Mouse (Mus musculus) lung, postnatal 36 days (tissue): Measurements from ENCODE around the gene Ttyh1.

Experiments used
- DNase-seq: peaks from one replicate; pipeline ENCODE4 v3.0.0; 2022; ENCODE audit warnings: mixed read lengths

Ttyh1 gene

DNA sequence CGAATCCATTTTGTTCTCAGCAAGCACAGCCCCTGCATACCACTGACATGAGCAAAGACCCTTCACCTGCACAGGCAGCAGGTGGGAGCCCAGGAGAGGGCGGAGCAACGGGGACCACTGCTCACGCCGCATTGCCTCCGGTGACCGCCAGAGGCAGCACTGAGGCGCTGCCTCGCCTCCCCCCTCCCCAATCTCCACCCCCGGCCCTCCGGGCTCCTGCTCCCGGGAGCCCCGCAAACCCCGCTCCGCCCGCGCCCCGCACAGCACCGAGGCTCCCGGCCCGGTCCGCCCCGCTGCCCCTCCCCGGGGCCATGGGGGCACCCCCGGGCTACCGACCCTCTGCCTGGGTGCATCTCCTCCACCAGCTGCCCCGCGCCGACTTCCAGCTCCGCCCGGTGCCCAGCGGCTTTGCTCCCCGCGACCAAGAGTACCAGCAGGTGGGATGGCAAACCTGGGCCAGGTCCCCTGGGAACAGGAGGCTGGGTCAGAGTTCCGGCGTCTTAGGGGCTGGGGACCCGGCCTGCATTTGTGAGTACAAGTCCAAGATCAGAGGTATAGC, at the start of gene Ttyh1:
Gene Ttyh1, plus strand, starts transcription at position 65 of the 559 bp plus-strand sequence.
- no peak for DNase-seq

DNA sequence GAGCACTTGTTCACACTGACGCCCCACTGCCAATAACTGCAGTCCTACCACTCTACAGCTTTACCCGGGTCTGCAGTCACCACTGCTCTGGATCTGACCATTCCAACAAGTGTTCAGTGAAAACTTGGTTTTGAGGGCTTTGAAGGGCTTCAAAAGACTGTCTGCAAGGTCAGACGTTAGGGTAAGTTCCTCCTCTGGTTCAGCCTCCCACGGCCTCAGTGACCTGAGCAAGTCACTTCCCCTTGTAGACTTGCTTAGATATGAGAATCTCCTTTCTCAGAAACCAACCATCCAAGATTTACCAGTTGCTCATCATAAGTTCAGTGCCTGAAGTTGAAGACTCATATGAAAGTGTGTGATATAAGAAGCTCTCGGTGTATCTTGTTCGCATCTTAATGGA, 48.1 kb upstream of the Ttyh1 start:
- peak; percentile 42 for DNase-seq

DNA sequence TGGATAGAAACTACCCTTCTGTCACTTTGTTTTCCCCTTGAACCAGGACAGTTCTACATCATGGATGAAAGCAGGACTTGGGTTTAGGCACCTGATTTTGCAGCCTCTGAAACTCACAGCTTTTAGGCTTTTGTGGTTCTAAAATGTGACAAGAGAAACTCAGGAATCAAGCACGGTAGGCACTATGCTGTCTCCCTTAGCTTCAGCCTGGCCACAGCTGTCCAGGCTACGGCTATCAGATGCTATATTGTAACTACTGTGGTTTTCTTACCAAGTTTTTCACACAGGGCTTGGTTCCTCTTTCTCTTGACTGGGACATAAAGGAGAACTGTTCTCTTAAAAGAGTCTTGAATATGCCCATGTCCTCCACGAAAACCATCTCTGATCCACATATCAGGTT, 46.1 kb upstream of the Ttyh1 start:
- peak; percentile 34 for DNase-seq

- no peak for DNase-seq
These were observed 39.7 kb upstream of the Ttyh1 start for GRCm38 (mm10) chr7:4079511-4079910.

DNA sequence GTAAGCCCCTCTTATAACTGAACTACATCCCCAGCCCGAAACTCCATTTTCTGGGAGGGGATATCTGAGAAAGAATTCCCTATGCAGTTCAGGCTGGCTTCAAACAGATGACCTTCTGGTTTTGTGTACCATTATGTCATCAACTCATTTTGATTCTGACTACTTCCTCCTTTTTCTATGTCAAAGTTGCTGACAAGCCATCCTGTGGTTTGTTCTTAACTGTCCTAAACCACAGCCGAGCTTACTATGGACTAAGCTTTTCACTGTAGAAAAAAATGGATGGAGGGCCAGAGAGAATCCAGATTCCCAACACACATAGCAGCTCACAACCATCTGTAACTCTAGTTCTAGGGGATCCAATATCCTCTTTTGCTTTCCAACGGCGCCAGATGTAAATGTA, 38.7 kb upstream of the Ttyh1 start:
- peak; percentile 53 for DNase-seq

- DNase-seq: no peak
These were observed 37.5 kb upstream of the Ttyh1 start for GRCm38 (mm10) chr7:4081706-4082105.

DNA sequence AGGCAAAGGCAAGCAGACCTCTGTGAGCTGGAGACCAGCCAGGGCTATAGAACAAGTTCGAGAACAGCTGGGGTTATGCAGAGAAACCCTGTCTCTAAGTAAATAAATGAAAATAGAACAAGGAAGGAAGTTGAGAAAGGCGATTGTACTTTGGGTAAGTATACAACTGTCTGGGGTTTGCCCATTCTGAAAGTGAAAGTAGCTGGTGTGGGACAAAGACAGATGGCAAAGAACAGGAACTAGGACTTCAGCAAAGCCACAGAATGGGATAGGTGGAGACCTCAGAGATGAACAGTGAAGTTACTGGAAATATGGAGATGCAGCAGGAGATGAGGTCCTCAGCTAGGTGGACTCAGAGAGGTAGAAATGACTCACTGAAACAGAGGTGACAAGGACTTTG, 36.4 kb upstream of the Ttyh1 start:
- DNase-seq: peak; percentile 74

DNA sequence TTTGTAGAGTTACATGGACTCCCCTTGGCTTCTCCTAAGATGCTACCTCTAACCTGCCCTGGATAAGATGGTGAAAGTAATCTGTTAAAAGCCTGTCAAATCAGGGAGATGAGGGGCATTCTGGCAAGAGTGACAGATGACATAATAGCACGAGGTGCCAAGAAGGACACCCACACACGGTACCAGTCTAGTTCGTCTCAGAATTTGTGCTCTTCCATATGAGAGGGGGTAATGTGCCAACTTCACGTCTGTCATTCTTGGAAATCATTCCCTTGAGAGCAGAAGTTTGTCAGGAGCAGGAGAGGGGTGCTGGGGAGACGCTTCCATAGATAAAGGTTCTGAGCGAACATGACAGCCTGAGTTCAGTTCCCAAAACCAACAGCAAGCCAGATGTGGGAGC, 35.0 kb upstream of the Ttyh1 start:
- no peak for DNase-seq

DNA sequence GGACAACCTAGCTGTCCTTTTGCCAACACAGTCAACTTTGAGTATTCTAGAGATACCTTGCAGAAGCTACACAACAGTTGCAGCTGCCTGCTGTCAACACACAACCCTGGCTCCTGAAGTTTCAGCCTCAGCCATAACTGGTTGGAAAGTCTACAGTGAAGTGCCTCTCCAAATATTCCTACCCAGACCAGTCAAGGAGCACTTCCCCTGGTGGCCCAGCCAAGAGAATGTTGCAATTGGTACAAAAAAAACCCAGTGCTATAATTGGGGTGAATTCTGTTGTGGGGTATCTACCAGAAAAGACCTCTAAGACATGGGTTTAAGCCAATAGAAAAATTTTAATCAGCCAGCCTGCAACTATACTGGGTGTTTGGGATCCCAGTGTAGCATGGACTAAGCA, 33.6 kb upstream of the Ttyh1 start:
- peak; percentile 35 for DNase-seq

DNA sequence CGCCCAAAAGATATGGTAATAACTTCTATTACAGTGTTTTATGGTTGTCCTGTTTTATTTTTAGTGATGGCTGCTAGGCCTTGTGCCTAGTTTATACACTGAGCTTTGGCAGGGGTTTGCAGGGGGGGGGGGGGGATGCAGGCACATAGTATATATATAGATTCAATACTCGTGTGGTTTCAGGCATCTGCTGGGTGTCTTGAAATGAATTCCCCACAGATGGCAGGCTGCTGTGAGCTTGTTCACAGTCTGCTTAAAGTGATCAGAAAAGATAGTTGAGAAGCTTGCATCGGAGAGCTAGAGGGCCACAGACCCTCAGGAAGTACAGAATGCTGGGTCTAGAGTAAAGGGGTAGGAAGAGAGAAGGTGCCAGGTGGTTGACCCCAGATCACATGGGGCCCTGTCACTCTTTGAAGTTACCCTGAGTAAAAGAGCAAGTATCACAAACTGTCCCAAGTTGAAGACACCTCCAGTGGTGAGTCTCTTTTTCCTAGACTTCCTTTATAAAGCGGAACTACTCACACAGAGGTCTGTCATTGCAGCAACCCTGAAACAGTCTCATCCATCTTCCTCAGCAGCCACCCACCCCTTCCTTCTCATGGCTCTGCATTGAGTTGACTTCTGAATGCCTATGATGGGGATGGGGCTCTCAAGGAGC, 31.8 kb upstream of the Ttyh1 start:
- DNase-seq: peak; percentile 35

GRCm38 (mm10) chr7:4087896-4088480, 31.2 kb upstream of the Ttyh1 start:
- DNase-seq: no peak

- no peak for DNase-seq
These were observed 30.5 kb upstream of the Ttyh1 start for GRCm38 (mm10) chr7:4088679-4089078.

GRCm38 (mm10) chr7:4091170-4091569, 28.0 kb upstream of the Ttyh1 start:
- no peak for DNase-seq

- DNase-seq: no peak
These were observed 20.9 kb upstream of the Ttyh1 start for GRCm38 (mm10) chr7:4098301-4098700.

- no peak for DNase-seq
These were observed 20.4 kb upstream of the Ttyh1 start for GRCm38 (mm10) chr7:4098832-4099231.

- DNase-seq: no peak
These were observed 18.1 kb upstream of the Ttyh1 start for GRCm38 (mm10) chr7:4101144-4101543.

GRCm38 (mm10) chr7:4103411-4103810, 15.8 kb upstream of the Ttyh1 start:
- DNase-seq: peak; percentile 73

DNA sequence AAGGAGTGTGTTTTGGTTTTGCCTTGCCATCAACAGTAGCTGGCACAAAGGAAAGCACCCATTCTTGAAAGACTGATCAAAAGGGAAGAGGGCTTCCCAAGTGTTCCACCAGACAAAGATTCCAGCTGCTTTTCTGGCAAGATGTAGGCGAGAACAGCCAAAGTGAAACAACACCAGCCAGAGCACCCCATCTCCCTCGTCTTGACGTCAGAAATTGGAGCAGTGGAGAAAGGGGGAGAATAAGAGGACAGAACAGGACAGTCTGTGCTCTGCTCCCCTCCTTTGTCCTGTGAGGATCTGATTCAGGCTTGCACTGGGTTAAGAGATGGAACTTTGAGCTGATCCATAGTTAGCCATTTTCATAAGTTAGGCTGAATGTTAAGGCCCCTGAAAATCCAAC, 7.4 kb upstream of the Ttyh1 start:
- DNase-seq: no peak

- DNase-seq: no peak
These were observed 2.0 kb upstream of the Ttyh1 start for GRCm38 (mm10) chr7:4117050-4117814.

DNA sequence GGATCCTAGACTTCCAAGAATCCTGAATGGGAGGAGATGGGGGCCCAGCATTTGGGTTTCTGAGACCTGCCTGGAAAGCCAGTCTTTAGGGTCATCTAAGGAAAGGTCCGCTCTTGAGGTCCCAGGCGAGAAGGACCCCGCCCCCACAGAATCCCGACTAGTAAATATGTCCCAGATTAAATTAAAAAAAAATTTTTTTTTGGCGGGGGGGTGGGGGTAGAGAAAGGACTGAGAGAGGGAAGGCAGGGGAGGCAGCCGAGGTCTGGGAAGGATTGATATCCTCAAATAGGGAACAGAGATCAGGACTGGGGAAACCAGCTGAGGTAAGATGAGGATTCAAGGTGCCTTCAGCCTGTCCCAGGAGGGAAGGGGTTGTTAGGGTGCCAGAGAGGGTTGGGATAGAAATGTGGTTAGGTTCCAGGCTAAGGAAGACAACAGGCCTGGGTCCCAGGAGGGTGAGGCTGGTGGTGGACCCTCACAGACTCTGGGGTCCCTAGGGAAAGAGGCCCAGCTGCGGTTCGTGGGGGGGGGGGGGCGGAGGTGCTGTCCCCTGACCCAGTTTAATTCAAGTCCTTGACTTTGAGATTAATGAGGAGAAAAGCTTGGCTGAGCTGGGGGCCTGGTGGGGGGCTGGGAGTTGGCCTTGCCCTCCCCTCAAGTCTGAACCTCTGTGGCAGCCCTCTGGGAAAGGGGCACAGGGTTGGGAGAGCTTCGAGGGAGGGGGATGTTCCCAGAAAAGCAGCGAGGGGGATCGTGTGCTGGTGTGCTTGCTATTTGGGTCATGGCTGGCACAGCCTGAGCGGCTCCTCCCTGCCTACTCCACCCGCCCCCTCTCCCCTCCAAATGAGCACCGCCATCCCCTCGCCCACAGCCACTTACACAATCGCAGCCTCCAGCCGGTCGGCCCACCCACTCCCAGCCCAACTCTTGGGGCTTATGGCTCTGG, 1.0 kb downstream of the Ttyh1 start:
- no peak for DNase-seq

DNA sequence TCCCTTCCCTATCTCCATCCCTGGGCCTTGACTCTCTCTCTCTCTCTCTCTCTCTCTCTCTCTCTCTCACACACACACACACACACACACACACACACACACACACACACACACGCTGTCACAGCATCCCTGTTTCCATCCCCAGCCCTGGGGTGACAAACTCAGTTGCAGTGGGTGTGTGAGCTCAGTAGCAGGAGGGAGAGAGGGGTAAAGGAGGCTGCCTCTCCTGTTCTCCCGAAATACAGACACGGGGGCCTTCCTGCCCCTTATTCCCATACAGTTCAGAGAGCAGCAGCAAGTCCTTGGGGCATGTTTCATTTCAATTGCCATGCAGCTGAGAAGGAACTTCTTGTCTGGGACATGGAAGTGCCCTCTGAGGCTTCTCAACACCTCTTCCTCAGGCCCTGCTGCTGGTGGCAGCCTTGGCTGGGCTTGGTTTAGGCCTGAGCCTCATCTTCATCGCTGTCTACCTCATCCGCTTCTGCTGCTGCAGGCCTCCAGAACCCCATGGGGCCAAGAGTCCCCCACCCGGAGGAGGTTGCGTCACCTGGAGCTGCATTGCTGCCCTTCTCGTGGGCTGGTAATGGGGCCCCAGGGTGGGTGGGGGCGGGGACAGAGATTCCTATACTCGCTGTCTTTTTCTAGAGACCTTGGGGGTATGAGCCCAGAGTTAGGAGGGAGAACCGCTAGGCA, 3.0 kb downstream of the Ttyh1 start:
- no peak for DNase-seq

- DNase-seq: no peak
These were observed 3.6 kb downstream of the Ttyh1 start for GRCm38 (mm10) chr7:4122783-4123182.
